Mouse (Mus musculus) forebrain, postnatal 0 days (tissue): ENCODE results near the gene Gpr87. TPM values are rescaled to one million over a fixed set of nuclear protein-coding genes. Genes with fewer than 3 reads are reported as not detected.

Experiments used
- ATAC-seq: fragments of 200-750 bp; cut with Nextera tagmentation; 2 replicates; pipeline ENCODE4 v1.8.0; 2017; ENCODE audit warnings: mild to moderate bottlenecking, moderate library complexity
- DNase-seq: peaks from one replicate; pipeline ENCODE4 v3.0.0-alpha.2; 2015
- H3K27ac ChIP-seq: fragments of 300-500 bp; sonication (generic); 2 replicates; pipeline ENCODE4 v1.5.1; 2014; ENCODE audit warnings: low read depth, mild to moderate bottlenecking, antibody characterized with exemption, low read length, moderate library complexity, mixed read lengths
- H3K27me3 ChIP-seq: fragments of 300-500 bp; sonication (generic); 2 replicates; pipeline ENCODE4 v1.6.1; 2014; ENCODE audit warnings: mild to moderate bottlenecking, low read length, mixed read lengths; ENCODE audit not compliant: insufficient read depth
- H3K36me3 ChIP-seq: fragments of 300-500 bp; sonication (generic); 2 replicates; pipeline ENCODE4 v1.6.1; 2014; ENCODE audit warnings: mild to moderate bottlenecking, moderate library complexity; ENCODE audit not compliant: insufficient read depth
- H3K4me1 ChIP-seq: fragments of 300-500 bp; sonication (generic); 2 replicates; pipeline ENCODE4 v1.6.1; 2014; ENCODE audit warnings: antibody characterized with exemption; ENCODE audit not compliant: insufficient read depth
- H3K4me2 ChIP-seq: fragments of 300-500 bp; sonication (generic); 2 replicates; pipeline ENCODE4 v1.6.1; 2014; ENCODE audit warnings: low read depth, mild to moderate bottlenecking, moderate library complexity
- H3K4me3 ChIP-seq: fragments of 300-500 bp; sonication (generic); 2 replicates; pipeline ENCODE4 v1.5.1; 2014; ENCODE audit warnings: low read depth, low read length, mixed read lengths
- H3K9ac ChIP-seq: fragments of 300-500 bp; sonication (generic); 2 replicates; pipeline ENCODE4 v1.6.1; 2014; ENCODE audit warnings: mild to moderate bottlenecking
- H3K9me3 ChIP-seq: fragments of 300-500 bp; sonication (generic); 2 replicates; pipeline ENCODE4 v1.6.1; 2016; ENCODE audit warnings: low read length
- CTCF ChIP-seq: sonication (generic); IDR thresholded peaks from 2 replicates; pipeline ENCODE4 v1.5.1; 2016; ENCODE audit warnings: antibody characterized with exemption, control low read depth, low read depth
- WGBS: fragments of 180-500 bp; shearing (Covaris S2); extraction: QIAGEN DNeasy Blood & Tissue Kit; methylation state at CpG from one replicate; pipeline ENCODE4 v1.1.7; 2014; 5-methylcytosine and 5-hydroxymethylcytosine counted together
- polyA plus RNA-seq: library from polyadenylated mRNA; unstranded; fragments of >200 nt; fragmentation: Nextera tagmentation; extraction: Ambion mirVana; gene quantifications from 2 replicates; pipeline ENCODE4 v1.2.1, GENCODE M21; 2015
- total RNA-seq: library from RNA; depleted of rRNA; stranded (reverse); fragments of >200 nt; gene quantifications from 2 replicates; pipeline ENCODE4 v1.2.3, GENCODE M21; 2014; rRNA removed

Gpr87 gene
- total and polyA plus RNA-seq, 2 experiments from 2014 or later = not detected

DNA sequence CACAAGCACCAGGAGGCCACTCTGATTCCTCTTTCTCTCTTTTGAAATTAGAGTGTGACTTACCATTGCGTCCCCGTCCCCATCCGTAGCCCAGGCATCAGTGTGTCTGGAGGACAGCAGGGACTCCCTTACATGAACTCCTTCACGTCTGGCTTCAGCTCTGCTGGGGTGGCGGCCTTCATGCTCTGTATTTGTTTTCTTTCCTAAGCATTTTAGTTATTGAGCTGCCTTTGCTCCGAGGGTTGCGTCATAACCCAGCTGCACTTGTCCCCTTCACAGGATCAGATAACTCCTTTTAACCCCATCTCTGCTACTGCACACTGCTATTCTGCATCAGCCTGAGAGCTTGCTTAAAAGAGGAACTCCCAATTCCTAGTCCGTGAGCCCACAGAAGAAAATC is 64.5 kb downstream of the Gpr87 start:
- no peak overlapping the region for H3K9ac ChIP-seq
- no peaks in the 10 kb centered on the region for H3K4me1 ChIP-seq
- no peak overlapping the region for H3K27ac ChIP-seq
- no peak for DNase-seq
- H3K27me3 ChIP-seq = no peaks in the 10 kb centered on the region
- H3K4me2 ChIP-seq = no peak overlapping the region
- H3K9me3 ChIP-seq = no peaks in the 10 kb centered on the region
- no peak for ATAC-seq
- TF ChIP-seq CTCF = no peak
- H3K36me3 ChIP-seq = no peaks in the 10 kb centered on the region
- 78% methylated on average over 8 of the region's 8 CpGs for WGBS
- no peak overlapping the region for H3K4me3 ChIP-seq

DNA sequence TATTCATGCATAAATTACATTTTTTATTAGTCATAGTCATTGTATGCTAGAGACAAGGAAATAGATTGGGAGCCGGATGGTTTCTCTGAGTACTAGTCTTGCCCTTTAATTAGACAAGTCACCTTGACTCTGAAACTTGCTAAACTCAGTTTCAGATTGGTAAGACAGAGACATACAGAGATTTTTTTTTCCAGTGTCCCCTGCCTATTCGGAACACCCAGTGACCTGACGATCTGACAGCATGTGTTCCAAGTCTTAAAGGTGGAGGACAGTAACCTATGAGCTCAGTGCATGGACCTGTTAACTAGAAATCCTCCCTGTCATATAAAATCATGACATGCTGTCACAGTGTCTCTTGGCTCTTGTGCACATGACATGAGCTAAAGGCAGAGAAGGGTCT is 65.4 kb downstream of the Gpr87 start:
- WGBS = 84% methylated on average over 3 of the region's 3 CpGs
- no peak for DNase-seq
- Histone ChIP-seq H3K4me1 (no peaks in the 10 kb centered on the region), H3K27me3 (no peaks in the 10 kb centered on the region), H3K9me3 (no peaks in the 10 kb centered on the region), H3K4me2 (no peak overlapping the region), H3K36me3 (no peaks in the 10 kb centered on the region), H3K9ac (no peak overlapping the region), H3K4me3 (no peak overlapping the region), H3K27ac (no peak overlapping the region)
- no peak for ATAC-seq
- TF ChIP-seq CTCF = no peak

Other genes with a start within 250 kb of the Gpr87 start
- 14.9 and 19.2 TPM in 2 replicates for gene Med12l, start 189.3 kb downstream of the Gpr87 start, total RNA-seq
- gene Med12l, start 189.3 kb downstream of the Gpr87 start, polyA plus RNA-seq = 1.1 and 2.1 TPM in 2 replicates
- not detected in 2 replicates for gene Gpr171, start 93.3 kb downstream of the Gpr87 start, total RNA-seq
- gene Gpr171, start 93.3 kb downstream of the Gpr87 start, polyA plus RNA-seq = 0.08 and 0.24 TPM in 2 replicates
- gene P2ry14, start 41.5 kb downstream of the Gpr87 start, total RNA-seq = 2.2 and 2.6 TPM in 2 replicates
- gene P2ry14, start 41.5 kb downstream of the Gpr87 start, polyA plus RNA-seq = 3.2 TPM in 2 replicates
- 2.0 and 2.2 TPM in 2 replicates for gene P2ry13, start 15.8 kb upstream of the Gpr87 start, total RNA-seq
- gene P2ry13, start 15.8 kb upstream of the Gpr87 start, polyA plus RNA-seq = 1.8 and 2.1 TPM in 2 replicates
- gene P2ry12, start 67.8 kb upstream of the Gpr87 start, total RNA-seq = 11.8 and 12.9 TPM in 2 replicates
- 8.2 and 10.4 TPM in 2 replicates for gene P2ry12, start 67.8 kb upstream of the Gpr87 start, polyA plus RNA-seq
- 4.6 and 6.2 TPM in 2 replicates for gene Igsf10, start 149.3 kb upstream of the Gpr87 start, total RNA-seq
- 2.1 and 3.0 TPM in 2 replicates for gene Igsf10, start 149.3 kb upstream of the Gpr87 start, polyA plus RNA-seq